Mouse (Mus musculus) adrenal gland, postnatal 4 days (tissue): ENCODE measurements around the gene Clk3. TPM values are rescaled to one million over a fixed set of nuclear protein-coding genes. Genes with fewer than 3 reads are reported as not detected.

Experiments used
- DNase-seq, 2 experiments: peaks; one replicate each; pipeline ENCODE4 v3.0.0; 2021 to 2022; ENCODE audit warnings: low spot score in 2 of 2, mixed read lengths in 2 of 2
- long read RNA-seq, 2 experiments: library from polyadenylated mRNA; stranded (forward); transcript quantifications; one replicate each; pipeline ENCODE4 v2.0.0; 2021
- total RNA-seq, 2 experiments: library from RNA; stranded (reverse); gene quantifications; 2 replicates each; pipeline ENCODE4 v1.2.3; 2021

The Clk3 gene
- 10 to 100 TPM; 72.6 to 82.5 TPM for total RNA-seq
- long read RNA-seq, experiment 1, transcript Clk3-201 (13 exons, 2,496 nt): major isoform, 30 of 51 reads
- long read RNA-seq, experiment 1, partial matches to known transcripts: 7 of 51 reads
- long read RNA-seq, experiment 1, other reads (novel, unspliced or antisense): 13 of 51 reads
- long read RNA-seq, experiment 2, transcript Clk3-201 (13 exons, 2,496 nt): major isoform, 56 of 88 reads
- long read RNA-seq, experiment 2, partial matches to known transcripts: 15 of 88 reads
- long read RNA-seq, experiment 2, other reads (novel, unspliced or antisense): 16 of 88 reads

DNA sequence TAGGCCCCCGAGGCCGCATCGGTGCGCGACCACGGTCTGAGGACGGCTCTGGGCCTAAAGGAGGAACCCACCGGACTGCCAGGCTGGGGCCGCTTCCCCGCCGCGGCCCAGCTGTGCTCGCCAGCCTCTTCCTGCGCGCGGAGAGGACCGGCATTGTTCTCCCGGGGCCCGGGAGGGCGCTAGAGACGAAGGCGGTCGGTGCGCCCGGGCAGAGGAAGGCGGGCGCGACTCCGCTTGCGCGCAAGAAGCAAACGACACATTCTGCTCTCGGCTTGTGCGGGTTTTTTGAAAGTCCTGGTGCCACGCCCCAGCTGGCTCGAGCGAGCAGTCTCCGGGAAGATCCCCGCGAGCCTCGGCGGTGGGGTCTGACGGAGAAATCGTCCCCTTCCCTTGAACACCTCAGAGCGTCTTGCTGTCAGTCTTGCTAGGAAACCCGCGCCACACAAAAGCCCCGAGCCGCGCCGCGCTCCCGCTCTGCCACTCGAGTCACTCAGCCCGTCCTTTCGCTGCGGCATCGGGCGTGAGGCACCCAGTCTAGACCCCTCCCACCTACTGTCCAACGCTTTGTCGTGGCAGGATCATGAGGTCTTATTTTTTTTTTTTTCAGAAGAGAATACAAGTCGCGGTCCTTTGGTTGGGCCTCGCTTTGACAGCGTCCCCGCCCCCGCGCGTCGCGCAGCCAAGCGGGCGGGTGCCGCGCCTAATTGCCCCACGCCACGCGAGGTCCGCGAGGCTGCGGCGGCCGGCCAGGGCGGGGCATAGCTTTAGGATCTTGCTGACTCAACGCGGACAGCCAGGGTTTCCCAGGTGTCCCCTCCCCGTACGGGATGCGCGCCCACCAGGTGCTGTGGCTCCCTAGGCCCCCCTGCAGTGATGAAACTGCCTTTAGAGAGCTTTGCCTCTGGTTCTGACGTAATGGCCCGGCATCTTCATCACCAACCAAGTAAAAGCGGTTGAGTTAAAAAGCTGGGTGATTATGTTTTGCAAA, at the start of gene Clk3:
Gene Clk3, minus strand, starts transcription at position 497 of the 988 bp plus-strand sequence.
- peak in 1 of 2 experiments; percentile 31 for DNase-seq

DNA sequence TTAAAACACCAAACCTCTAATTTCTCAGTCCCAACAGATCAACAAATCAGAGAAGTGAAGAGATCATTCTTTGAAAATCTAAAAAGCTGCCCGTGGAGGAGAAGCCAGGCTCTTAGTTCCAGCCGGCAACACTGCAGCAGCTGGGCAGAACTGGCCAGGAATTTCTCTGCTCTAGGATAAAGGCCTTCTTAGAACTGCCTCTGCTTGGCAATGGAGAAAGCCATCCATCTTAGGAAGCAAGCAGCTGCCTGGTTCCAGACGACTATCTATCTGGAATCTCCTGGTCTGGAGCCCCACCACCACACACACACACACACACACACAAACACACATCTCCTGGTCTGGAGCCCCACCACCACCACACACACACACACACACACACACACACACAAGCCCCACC, 49.2 kb upstream of the Clk3 start:
- DNase-seq: no peak

DNA sequence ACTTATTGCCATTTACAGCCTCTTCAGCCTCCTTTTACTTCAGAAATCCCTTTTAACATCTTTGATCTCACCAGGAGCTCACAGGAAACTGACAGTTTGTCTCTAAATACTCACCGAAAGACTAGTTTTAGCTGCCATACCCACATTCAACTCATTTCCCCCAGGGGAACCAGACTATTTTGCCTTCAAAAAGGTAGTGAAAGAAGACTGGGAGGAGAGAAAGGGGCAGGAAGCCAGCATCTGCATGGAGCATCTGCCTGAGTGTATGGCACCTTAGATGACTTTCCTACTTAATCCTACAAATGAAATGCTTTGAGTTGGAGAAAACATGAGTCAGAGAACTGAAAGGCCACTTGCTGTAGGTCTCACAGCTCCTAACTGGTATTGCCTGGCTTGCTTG, 48.4 kb upstream of the Clk3 start:
- no peak for DNase-seq

DNA sequence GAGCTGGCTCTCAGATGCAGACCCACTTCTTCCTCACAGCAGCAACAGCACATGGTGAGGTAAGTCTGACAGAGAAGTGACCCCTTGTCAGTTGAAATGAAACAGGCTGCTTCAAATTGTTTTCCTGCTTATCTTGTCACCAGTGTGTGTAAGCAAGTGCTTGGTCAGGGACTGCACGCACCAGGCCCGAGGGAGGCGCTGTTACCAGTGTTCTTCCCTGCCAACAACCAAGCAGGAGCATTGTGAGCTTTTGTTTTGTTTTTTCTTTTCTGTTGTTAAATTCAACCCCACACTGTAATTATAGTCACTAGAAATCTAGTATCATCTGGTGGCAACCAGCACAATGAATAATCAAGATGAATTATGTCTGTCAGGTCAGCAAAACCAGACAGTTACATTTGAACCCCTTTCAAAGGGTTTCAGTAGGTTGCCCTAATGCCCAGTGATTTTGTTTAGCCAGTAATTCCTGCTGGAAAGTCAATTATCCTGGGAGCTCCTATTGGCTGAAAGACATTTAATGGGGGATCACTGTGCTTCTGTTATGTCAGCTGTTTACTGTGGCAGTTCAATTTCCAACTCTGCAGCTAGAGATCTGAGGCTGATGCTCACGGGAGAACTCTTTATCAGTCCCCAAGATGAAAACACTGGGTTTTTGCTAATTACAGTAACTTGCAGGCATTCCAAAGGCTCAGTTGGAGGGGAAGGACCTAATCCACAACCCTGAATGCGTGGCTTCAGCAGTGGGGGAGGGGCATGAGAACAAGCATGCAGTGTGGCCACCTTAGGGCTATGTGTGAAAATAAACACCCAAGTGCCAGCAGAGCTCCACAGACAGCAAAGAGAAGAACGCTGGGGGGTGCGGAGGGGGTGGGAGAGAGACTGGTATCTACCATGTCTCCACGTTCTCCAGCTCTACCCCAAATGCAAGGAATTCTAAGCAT, 46.4 kb upstream of the Clk3 start:
- DNase-seq: no peak

DNA sequence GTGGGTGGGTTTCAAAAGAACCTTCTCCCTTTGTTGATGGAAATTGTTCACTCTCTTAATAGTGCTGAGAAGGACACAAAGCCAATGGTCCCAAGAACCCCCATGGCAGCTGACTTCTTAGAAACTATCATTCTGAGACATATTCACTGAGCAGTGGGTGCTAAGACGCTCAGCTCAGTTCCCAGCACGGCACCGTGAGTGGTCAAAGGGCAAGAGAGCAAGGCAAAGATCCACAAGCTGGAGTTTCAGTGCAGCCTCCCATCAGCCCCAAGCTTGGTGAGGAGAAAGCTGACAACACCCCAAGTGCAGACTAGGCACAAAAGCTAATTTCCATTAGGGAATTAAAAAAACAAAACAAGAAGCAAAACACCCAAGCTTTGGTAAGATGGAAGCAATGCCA, 45.0 kb upstream of the Clk3 start:
- no peak for DNase-seq

DNA sequence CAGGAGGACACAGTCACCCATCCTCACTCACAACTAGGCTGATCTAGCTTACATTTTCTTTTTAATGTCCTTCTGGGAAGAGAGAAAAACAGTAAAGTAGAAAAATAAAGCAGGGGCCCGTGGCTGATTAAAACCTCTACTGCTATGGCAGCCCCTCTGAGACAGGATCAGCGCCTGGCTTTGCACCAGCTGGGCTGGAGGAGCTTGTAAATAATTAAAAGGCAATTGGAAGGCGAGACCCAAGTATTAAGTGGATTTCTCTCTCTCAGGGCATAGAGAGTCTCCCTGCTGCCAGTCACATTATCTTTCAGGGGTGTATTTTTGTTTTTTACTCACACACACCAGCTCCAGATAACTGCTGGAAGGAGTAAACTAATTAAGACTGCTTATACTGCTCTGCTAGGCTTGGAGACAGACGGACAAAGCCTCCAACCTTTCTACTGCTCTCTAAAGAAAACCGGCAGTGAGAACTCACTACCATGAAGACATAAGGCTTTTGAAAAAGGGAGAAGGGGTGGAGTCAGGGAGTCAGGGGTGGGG, 43.2 kb upstream of the Clk3 start:
- no peak for DNase-seq

- no peak for DNase-seq
Observed at GRCm38 (mm10) chr9:57807174-57807651, 41.6 kb upstream of the Clk3 start.

DNA sequence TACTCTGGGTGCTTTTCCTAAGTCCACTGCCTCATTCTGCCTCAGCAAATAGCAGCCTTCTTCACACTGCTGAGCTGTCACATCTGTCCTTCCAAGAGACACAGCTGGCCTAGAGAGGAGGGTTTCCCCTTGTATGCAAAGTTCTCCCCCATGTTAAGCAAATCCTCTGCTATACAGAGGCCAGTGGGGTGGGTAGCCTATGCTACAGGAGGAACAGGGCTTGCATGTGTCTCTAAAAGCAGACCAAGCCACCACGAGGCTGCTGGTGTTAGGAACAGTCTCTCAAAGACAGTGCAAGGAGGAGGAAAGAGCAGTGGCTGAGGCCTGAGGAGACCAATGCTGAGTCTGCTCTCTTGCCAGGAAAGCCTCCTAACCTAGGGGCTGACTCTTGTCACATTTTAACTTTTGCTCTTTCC, 40.4 kb upstream of the Clk3 start:
- no peak for DNase-seq

GRCm38 (mm10) chr9:57805087-57805737, 39.6 kb upstream of the Clk3 start:
- DNase-seq: no peak

- DNase-seq: no peak
Observed at GRCm38 (mm10) chr9:57803839-57804238, 38.2 kb upstream of the Clk3 start.

- DNase-seq: no peak
Observed at GRCm38 (mm10) chr9:57803047-57803446, 37.4 kb upstream of the Clk3 start.

DNA sequence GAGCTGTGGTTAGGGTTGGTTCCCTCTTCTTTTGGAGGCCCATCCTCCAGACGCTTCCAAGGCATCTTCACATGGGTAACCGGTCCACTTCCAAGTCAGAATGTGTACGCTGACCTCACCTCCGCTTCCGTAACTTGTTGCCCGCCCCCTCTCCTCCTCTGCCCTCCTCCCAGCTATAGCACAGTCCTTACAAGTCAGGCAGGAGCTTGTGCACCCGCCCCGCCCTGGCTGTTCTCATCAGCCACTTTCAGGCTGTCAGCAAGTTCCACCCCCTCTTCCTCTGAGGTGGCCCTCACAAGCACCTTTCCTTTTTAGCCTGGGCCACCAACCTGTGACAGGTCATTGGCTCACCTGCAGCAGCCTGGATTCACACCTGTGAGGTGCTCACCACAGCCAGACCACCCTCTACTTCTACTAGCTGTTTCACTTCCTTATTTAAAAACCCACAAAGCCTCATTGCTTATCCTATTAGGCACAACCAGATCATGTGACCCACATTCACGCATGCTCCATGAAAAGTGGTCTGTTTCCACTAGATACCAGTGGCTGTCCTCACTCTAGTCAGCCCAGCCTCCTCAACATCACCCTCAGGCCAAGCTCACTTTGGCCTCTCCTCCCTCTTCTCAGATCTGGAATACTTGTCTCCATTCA, 34.8 kb upstream of the Clk3 start:
- no peak for DNase-seq

GRCm38 (mm10) chr9:57798725-57799253, 33.1 kb upstream of the Clk3 start:
- DNase-seq: no peak

- no peak for DNase-seq
Observed at GRCm38 (mm10) chr9:57797456-57797855, 31.8 kb upstream of the Clk3 start.

- DNase-seq: no peak
Observed at GRCm38 (mm10) chr9:57789733-57790132, 24.1 kb upstream of the Clk3 start.

DNA sequence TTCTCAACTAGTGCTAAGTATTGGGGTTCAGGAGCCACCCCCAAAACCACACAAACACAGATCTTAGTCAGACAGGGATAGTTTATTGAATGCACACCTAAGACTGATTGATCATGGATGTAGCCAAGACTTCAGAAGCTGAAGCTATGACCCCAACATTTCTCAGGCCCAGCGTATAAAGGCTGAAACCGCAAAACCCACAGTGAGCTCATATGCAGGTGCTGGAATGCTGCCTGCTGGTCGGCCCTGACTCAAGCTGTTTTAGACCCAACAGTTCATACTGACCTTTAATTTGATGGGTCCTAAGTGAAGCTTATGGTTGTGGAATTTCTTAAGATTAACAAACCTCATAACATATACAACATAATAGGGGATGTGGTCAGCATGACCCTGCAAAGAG, 17.0 kb upstream of the Clk3 start:
- no peak for DNase-seq

DNA sequence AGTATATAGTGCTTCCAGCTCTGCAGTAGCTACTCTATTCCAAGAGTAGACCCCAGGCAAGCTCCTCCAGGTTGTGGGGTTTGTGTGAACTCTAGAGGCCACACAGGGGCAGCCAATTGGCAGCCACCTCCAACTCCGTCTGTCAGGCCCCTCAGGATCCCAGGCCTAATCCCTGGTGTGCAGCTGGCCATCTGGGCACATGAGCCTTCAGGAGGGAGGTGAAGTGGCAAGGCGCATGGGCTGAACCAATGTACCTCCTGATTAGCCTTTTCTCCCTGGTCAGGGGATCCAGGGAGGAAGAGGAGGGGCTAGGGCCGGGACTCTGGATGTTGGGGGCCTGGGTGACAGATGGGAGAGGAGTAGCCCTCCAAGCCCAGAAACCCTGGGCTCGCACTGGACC, 10.1 kb upstream of the Clk3 start:
- no peak for DNase-seq

DNA sequence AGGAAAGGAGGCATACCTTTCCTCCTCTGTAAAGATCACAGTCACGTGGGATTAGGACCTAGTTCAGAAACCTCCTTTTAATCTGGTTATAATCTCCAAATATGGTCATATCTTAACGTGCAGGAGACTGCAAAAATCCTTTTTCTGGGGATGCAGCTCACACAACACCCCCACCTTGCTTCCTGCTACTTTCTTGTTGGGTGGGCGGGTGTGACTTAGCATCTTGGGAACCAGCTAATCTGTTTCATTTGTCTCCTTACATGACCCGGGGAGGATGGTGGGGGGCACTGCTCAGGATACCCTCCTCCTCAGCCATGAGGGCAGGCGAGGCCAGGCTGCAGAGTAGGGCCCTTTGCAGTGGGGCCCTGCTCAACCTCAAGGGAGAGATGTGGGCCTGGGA, 9.4 kb upstream of the Clk3 start:
- DNase-seq: no peak

DNA sequence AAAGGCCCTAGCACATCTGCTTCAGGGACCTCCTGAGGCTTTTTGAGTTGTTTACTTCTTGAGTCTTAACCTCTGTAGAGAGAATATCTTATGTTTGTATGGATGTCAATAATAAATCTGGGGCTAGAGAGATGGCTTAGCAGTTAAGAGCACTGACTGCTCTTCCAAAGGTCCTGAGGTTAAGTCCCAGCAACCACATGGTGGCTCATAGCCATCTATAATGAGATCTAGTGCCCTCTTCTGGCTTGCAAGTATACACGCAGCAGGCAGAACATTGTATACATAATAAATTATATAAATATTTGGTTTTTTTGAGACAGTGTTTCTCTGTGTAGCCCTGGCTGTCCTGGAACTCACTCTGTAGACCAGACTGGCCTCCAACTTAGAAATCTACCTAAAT, 8.5 kb upstream of the Clk3 start:
- no peak for DNase-seq
